Mouse (Mus musculus): ENCODE measurements at regions not wholly inside any gene's neighbourhood (a gene's known extent, or its start where the extent isn't known, plus 50 kb on each side); places are given as distances from the start of the nearest gene placed in this dataset.

- no peak for ATAC-seq (ENCODE audit: low TSS enrichment)
Measured at GRCm38 (mm10) chr17:59429189-59429588, 416.0 kb upstream of the Nudt12 start.

GRCm38 (mm10) chr17:59421489-59421888, 408.3 kb upstream of the Nudt12 start:
- ATAC-seq (ENCODE audit: low TSS enrichment) = peak; percentile 94

- no peak for ATAC-seq (ENCODE audit: low TSS enrichment)
Measured at GRCm38 (mm10) chr17:59409315-59409714, 396.1 kb upstream of the Nudt12 start.

- no peak for ATAC-seq (ENCODE audit: low TSS enrichment)
Measured at GRCm38 (mm10) chr17:59404525-59404924, 391.4 kb upstream of the Nudt12 start.

- no peak for ATAC-seq (ENCODE audit: low TSS enrichment)
Measured at GRCm38 (mm10) chr17:59397404-59397803, 384.2 kb upstream of the Nudt12 start.

GRCm38 (mm10) chr17:59383107-59383438, 369.9 kb upstream of the Nudt12 start:
- ATAC-seq (ENCODE audit: low TSS enrichment) = no peak

- no peak for ATAC-seq (ENCODE audit: low TSS enrichment)
Measured at GRCm38 (mm10) chr17:59382225-59383106, 369.3 kb upstream of the Nudt12 start.

- no peak for ATAC-seq (ENCODE audit: low TSS enrichment)
Measured at GRCm38 (mm10) chr17:59373505-59374106, 360.4 kb upstream of the Nudt12 start.

- peak; percentile 67; the same call in 1 of the 2 replicates for ATAC-seq (ENCODE audit: low TSS enrichment)
Measured at GRCm38 (mm10) chr17:59369624-59370541, 356.7 kb upstream of the Nudt12 start.

- ATAC-seq (ENCODE audit: low TSS enrichment) = no peak
Measured at GRCm38 (mm10) chr17:59365340-59365739, 352.2 kb upstream of the Nudt12 start.

GRCm38 (mm10) chr17:59362110-59362509, 348.9 kb upstream of the Nudt12 start:
- no peak for ATAC-seq (ENCODE audit: low TSS enrichment)

- no peak for ATAC-seq (ENCODE audit: low TSS enrichment)
Measured at GRCm38 (mm10) chr17:59361119-59361518, 347.9 kb upstream of the Nudt12 start.

GRCm38 (mm10) chr17:59359503-59359902, 346.3 kb upstream of the Nudt12 start:
- no peak for ATAC-seq (ENCODE audit: low TSS enrichment)

GRCm38 (mm10) chr17:59345526-59345925, 332.4 kb upstream of the Nudt12 start:
- ATAC-seq (ENCODE audit: low TSS enrichment) = peak; percentile 100

- no peak for ATAC-seq (ENCODE audit: low TSS enrichment)
Measured at GRCm38 (mm10) chr17:59297939-59298338, 284.8 kb upstream of the Nudt12 start.

- peak; percentile 93 for ATAC-seq (ENCODE audit: low TSS enrichment)
Measured at GRCm38 (mm10) chr17:59281364-59281763, 268.2 kb upstream of the Nudt12 start.

- no peak for ATAC-seq (ENCODE audit: low TSS enrichment)
Measured at GRCm38 (mm10) chr17:59279811-59280210, 266.6 kb upstream of the Nudt12 start.

GRCm38 (mm10) chr17:59269613-59270012, 256.4 kb upstream of the Nudt12 start:
- ATAC-seq (ENCODE audit: low TSS enrichment) = no peak

GRCm38 (mm10) chr17:59249000-59249399, 235.8 kb upstream of the Nudt12 start:
- ATAC-seq (ENCODE audit: low TSS enrichment) = no peak

- peak; percentile 90 for ATAC-seq (ENCODE audit: low TSS enrichment)
Measured at GRCm38 (mm10) chr17:59232251-59232650, 219.1 kb upstream of the Nudt12 start.
